Mouse (Mus musculus): ENCODE results near the gene Styxl1.

Gene Styxl1

GRCm38 (mm10) chr5:135777796-135778470, at the start of gene Styxl1:
TSS of gene Styxl1 (minus strand) at chr5:135778385.
- in situ Hi-C loops (cut with MboI; ENCODE audit: low pct_unique_long_range_greater_than_20kb in 1 of 2, low sequenced_read_pairs in 2 of 2, unreplicated experiment in 1 of 2): no loop called here

GRCm38 (mm10) chr5:135826225-135826624, 48.0 kb upstream of the Styxl1 start:
- in situ Hi-C loops (cut with MboI; ENCODE audit: low pct_unique_long_range_greater_than_20kb in 1 of 2, low sequenced_read_pairs in 2 of 2, unreplicated experiment in 1 of 2): no loop called here

- in situ Hi-C loops (cut with MboI; ENCODE audit: low pct_unique_long_range_greater_than_20kb in 1 of 2, low sequenced_read_pairs in 2 of 2, unreplicated experiment in 1 of 2): no loop called here
Measured at GRCm38 (mm10) chr5:135824517-135824916, 46.3 kb upstream of the Styxl1 start.

GRCm38 (mm10) chr5:135822316-135822944, 44.2 kb upstream of the Styxl1 start:
- in situ Hi-C loops (cut with MboI; ENCODE audit: low pct_unique_long_range_greater_than_20kb in 1 of 2, low sequenced_read_pairs in 2 of 2, unreplicated experiment in 1 of 2): no loop called here

- in situ Hi-C loops (cut with MboI; ENCODE audit: low pct_unique_long_range_greater_than_20kb in 1 of 2, low sequenced_read_pairs in 2 of 2, unreplicated experiment in 1 of 2): no loop called here
Measured at GRCm38 (mm10) chr5:135818491-135818890, 40.3 kb upstream of the Styxl1 start.

GRCm38 (mm10) chr5:135812991-135813390, 34.8 kb upstream of the Styxl1 start:
- in situ Hi-C loops (cut with MboI; ENCODE audit: low pct_unique_long_range_greater_than_20kb in 1 of 2, low sequenced_read_pairs in 2 of 2, unreplicated experiment in 1 of 2): no loop called here

GRCm38 (mm10) chr5:135807263-135807637, 29.1 kb upstream of the Styxl1 start:
- in situ Hi-C loops (cut with MboI; ENCODE audit: low pct_unique_long_range_greater_than_20kb in 1 of 2, low sequenced_read_pairs in 2 of 2, unreplicated experiment in 1 of 2): loop anchor here in 1 of 2 experiments (5.0 kb wide), 1 partner anchor 40 kb away; no protein-coding TSS in a partner anchor

- in situ Hi-C loops (cut with MboI; ENCODE audit: low pct_unique_long_range_greater_than_20kb in 1 of 2, low sequenced_read_pairs in 2 of 2, unreplicated experiment in 1 of 2): loop anchor here in 1 of 2 experiments (5.0 kb wide), 1 partner anchor 41 kb away; no protein-coding TSS in a partner anchor
Measured at GRCm38 (mm10) chr5:135806555-135807262, 28.5 kb upstream of the Styxl1 start, which contains the start of gene Srrm3. TSS of gene Srrm3 (plus strand) at chr5:135806890.

- in situ Hi-C loops (cut with MboI; ENCODE audit: low pct_unique_long_range_greater_than_20kb in 1 of 2, low sequenced_read_pairs in 2 of 2, unreplicated experiment in 1 of 2): loop anchor here (5.0 kb wide), 1 partner anchor 43 kb away; no protein-coding TSS in a partner anchor
Measured at GRCm38 (mm10) chr5:135804735-135805134, 26.6 kb upstream of the Styxl1 start.

- in situ Hi-C loops (cut with MboI; ENCODE audit: low pct_unique_long_range_greater_than_20kb in 1 of 2, low sequenced_read_pairs in 2 of 2, unreplicated experiment in 1 of 2): loop anchor here in 1 of 2 experiments (5.0 kb wide), 1 partner anchor 44 kb away; no protein-coding TSS in a partner anchor
Measured at GRCm38 (mm10) chr5:135803676-135804075, 25.5 kb upstream of the Styxl1 start.

GRCm38 (mm10) chr5:135803135-135803534, 24.9 kb upstream of the Styxl1 start:
- in situ Hi-C loops (cut with MboI; ENCODE audit: low pct_unique_long_range_greater_than_20kb in 1 of 2, low sequenced_read_pairs in 2 of 2, unreplicated experiment in 1 of 2): loop anchor here in 1 of 2 experiments (5.0 kb wide), 1 partner anchor 44 kb away; no protein-coding TSS in a partner anchor

GRCm38 (mm10) chr5:135802641-135803040, 24.5 kb upstream of the Styxl1 start:
- in situ Hi-C loops (cut with MboI; ENCODE audit: low pct_unique_long_range_greater_than_20kb in 1 of 2, low sequenced_read_pairs in 2 of 2, unreplicated experiment in 1 of 2): loop anchor here in 1 of 2 experiments (5.0 kb wide), 1 partner anchor 45 kb away; no protein-coding TSS in a partner anchor

- in situ Hi-C loops (cut with MboI; ENCODE audit: low pct_unique_long_range_greater_than_20kb in 1 of 2, low sequenced_read_pairs in 2 of 2, unreplicated experiment in 1 of 2): loop anchor here in 1 of 2 experiments (5.0 kb wide), 1 partner anchor 46 kb away; no protein-coding TSS in a partner anchor
Measured at GRCm38 (mm10) chr5:135800927-135801326, 22.7 kb upstream of the Styxl1 start.

GRCm38 (mm10) chr5:135799746-135800145, 21.6 kb upstream of the Styxl1 start:
- in situ Hi-C loops (cut with MboI; ENCODE audit: low pct_unique_long_range_greater_than_20kb in 1 of 2, low sequenced_read_pairs in 2 of 2, unreplicated experiment in 1 of 2): loop anchor here in 1 of 2 experiments (5.0 kb wide), 1 partner anchor 48 kb away; no protein-coding TSS in a partner anchor

- in situ Hi-C loops (cut with MboI; ENCODE audit: low pct_unique_long_range_greater_than_20kb in 1 of 2, low sequenced_read_pairs in 2 of 2, unreplicated experiment in 1 of 2): no loop called here
Measured at GRCm38 (mm10) chr5:135794859-135795181, 16.6 kb upstream of the Styxl1 start.

GRCm38 (mm10) chr5:135793996-135794858, 16.0 kb upstream of the Styxl1 start:
- in situ Hi-C loops (cut with MboI; ENCODE audit: low pct_unique_long_range_greater_than_20kb in 1 of 2, low sequenced_read_pairs in 2 of 2, unreplicated experiment in 1 of 2): no loop called here

GRCm38 (mm10) chr5:135782901-135783300, 4.7 kb upstream of the Styxl1 start:
- in situ Hi-C loops (cut with MboI; ENCODE audit: low pct_unique_long_range_greater_than_20kb in 1 of 2, low sequenced_read_pairs in 2 of 2, unreplicated experiment in 1 of 2): no loop called here

- in situ Hi-C loops (cut with MboI; ENCODE audit: low pct_unique_long_range_greater_than_20kb in 1 of 2, low sequenced_read_pairs in 2 of 2, unreplicated experiment in 1 of 2): no loop called here
Measured at GRCm38 (mm10) chr5:135780331-135780730, 2.1 kb upstream of the Styxl1 start.

Measured in mouse embryonic stem cell (cell line).